Mouse (Mus musculus) limb, embryonic 12.5 days (tissue): ENCODE results near the gene Fbll1. TPM values are rescaled to one million over a fixed set of nuclear protein-coding genes. Genes with fewer than 3 reads are reported as not detected.
"Not testable (repeated sequence)": the region's sequence is repeated elsewhere in the genome, so short reads cannot be mapped to it uniquely, and the experiment has no call there.

ENCODE experiments used
- ATAC-seq: fragments of 200-750 bp; cut with Nextera tagmentation; 2 replicates; pipeline ENCODE4 v1.8.0; 2017; ENCODE audit warnings: low read depth, moderate TSS enrichment; ENCODE audit not compliant: insufficient number of reproducible peaks, insufficient read depth, low FRiP score, low TSS enrichment
- H3K27ac ChIP-seq: fragments of 300-500 bp; sonication (generic); 2 replicates; pipeline ENCODE4 v1.5.1; 2016; ENCODE audit warnings: mild to moderate bottlenecking, moderate library complexity
- H3K27me3 ChIP-seq: fragments of 300-500 bp; sonication (generic); 2 replicates; pipeline ENCODE4 v1.6.1; 2016; ENCODE audit warnings: mild to moderate bottlenecking, moderate library complexity
- H3K36me3 ChIP-seq: fragments of 300-500 bp; sonication (generic); 2 replicates; pipeline ENCODE4 v1.6.1; 2016; ENCODE audit warnings: mild to moderate bottlenecking, moderate library complexity
- H3K4me1 ChIP-seq: fragments of 300-500 bp; sonication (generic); replicated peaks from 2 replicates; pipeline ENCODE4 v1.6.1; 2016
- H3K4me2 ChIP-seq: fragments of 300-500 bp; sonication (generic); 2 replicates; pipeline ENCODE4 v1.6.1; 2016; ENCODE audit warnings: mild to moderate bottlenecking, moderate library complexity
- H3K4me3 ChIP-seq: fragments of 300-500 bp; sonication (generic); replicated peaks from 2 replicates; pipeline ENCODE4 v1.5.1; 2016; ENCODE audit warnings: mild to moderate bottlenecking
- H3K9ac ChIP-seq: fragments of 300-500 bp; sonication (generic); replicated peaks from 2 replicates; pipeline ENCODE4 v1.6.1; 2016; ENCODE audit warnings: mild to moderate bottlenecking, moderate library complexity
- H3K9me3 ChIP-seq: fragments of 300-500 bp; sonication (generic); 2 replicates; pipeline ENCODE4 v1.6.1; 2016; ENCODE audit warnings: mild to moderate bottlenecking, moderate library complexity
- WGBS: fragments of 180-500 bp; shearing (Covaris S2); methylation state at CpG from one replicate; pipeline ENCODE4 v1.1.7; 2016; 5-methylcytosine and 5-hydroxymethylcytosine counted together
- polyA plus RNA-seq: library from polyadenylated mRNA; unstranded; fragments of >200 nt; fragmentation: Nextera tagmentation; extraction: Ambion mirVana; gene quantifications from 2 replicates; pipeline ENCODE4 v1.2.1, GENCODE M21; 2016

The Fbll1 gene
- polyA plus RNA-seq, 1 experiment from 2014 or later = not detected

GRCm38 (mm10) chr11:35832139-35832538 is 33.5 kb upstream of the Fbll1 start:
- Histone ChIP-seq H3K27me3 (no peaks in the 10 kb centered on the region), H3K4me3 (no peak overlapping the region), H3K4me2 (no peak overlapping the region), H3K9me3 (no peaks in the 10 kb centered on the region), H3K27ac (no peak overlapping the region), H3K4me1 (peaks cover 9% of the 10 kb centered on the region), H3K36me3 (peaks cover 52% of the 10 kb centered on the region), H3K9ac (no peak overlapping the region)
- WGBS = 79% methylated on average over 4 of the region's 4 CpGs
- ATAC-seq = no peak

GRCm38 (mm10) chr11:35827714-35828113 is 29.0 kb upstream of the Fbll1 start:
- no peak for ATAC-seq
- WGBS = 93% methylated on average over 6 of the region's 6 CpGs
- H3K36me3 ChIP-seq = peaks cover 94% of the 10 kb centered on the region

GRCm38 (mm10) chr11:35816316-35816715 is 17.6 kb upstream of the Fbll1 start:
- H3K9me3 ChIP-seq = no peaks in the 10 kb centered on the region
- peaks cover 97% of the 10 kb centered on the region for H3K36me3 ChIP-seq
- ATAC-seq = no peak
- H3K9ac ChIP-seq = no peak overlapping the region
- H3K27me3 ChIP-seq = no peaks in the 10 kb centered on the region
- H3K4me2 ChIP-seq = no peak overlapping the region
- 93% methylated on average over 12 of the region's 12 CpGs for WGBS
- no peaks in the 10 kb centered on the region for H3K4me1 ChIP-seq
- no peak overlapping the region for H3K4me3 ChIP-seq
- no peak overlapping the region for H3K27ac ChIP-seq

More at GRCm38 (mm10) chr11:35827714-35828113, 29.0 kb upstream of the Fbll1 start:
- H3K4me3 ChIP-seq = no peak overlapping the region
- H3K4me1 ChIP-seq = no peaks in the 10 kb centered on the region
- H3K9me3 ChIP-seq = no peaks in the 10 kb centered on the region
- H3K4me2 ChIP-seq = no peak overlapping the region
- no peak overlapping the region for H3K27ac ChIP-seq
- H3K27me3 ChIP-seq = no peaks in the 10 kb centered on the region
- H3K9ac ChIP-seq = no peak overlapping the region

GRCm38 (mm10) chr11:35811458-35811857 is 12.8 kb upstream of the Fbll1 start:
- Histone ChIP-seq H3K4me2 (no peak overlapping the region), H3K9ac (no peak overlapping the region), H3K4me3 (no peak overlapping the region), H3K27me3 (no peaks in the 10 kb centered on the region), H3K4me1 (no peaks in the 10 kb centered on the region), H3K9me3 (no peaks in the 10 kb centered on the region), H3K36me3 (peaks cover 99% of the 10 kb centered on the region), H3K27ac (no peak overlapping the region)
- WGBS = 85% methylated on average over 10 of the region's 10 CpGs
- ATAC-seq = no peak

DNA sequence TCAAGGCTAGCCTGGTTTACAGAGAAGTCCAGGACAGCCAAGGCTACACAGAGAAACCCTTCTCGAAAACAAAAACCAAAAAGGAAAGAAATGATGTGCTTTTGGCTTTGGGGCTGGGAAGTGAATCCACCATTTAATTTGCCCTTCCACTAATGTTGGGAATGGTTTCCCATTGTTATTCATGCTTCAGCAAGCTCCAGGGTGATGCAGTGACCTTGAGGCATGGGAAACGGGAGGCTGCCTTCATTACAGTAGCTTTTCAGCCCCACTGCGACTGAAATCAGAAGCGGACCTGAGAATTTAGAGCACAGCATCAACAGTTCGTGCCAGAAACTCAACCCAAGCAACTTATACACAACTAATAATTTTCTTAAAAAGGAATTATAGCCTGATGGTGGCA is 2.6 kb upstream of the Fbll1 start:
- Histone ChIP-seq H3K4me2 (no peak overlapping the region), H3K27ac (no peak overlapping the region), H3K27me3 (peaks cover 45% of the 10 kb centered on the region), H3K36me3 (peaks cover 3% of the 10 kb centered on the region; the same call in 1 of the 2 replicates), H3K9me3 (no peaks in the 10 kb centered on the region), H3K4me1 (peaks cover 14% of the 10 kb centered on the region), H3K4me3 (no peak overlapping the region), H3K9ac (no peak overlapping the region)
- no peak for ATAC-seq
- 81% methylated on average over 5 of the region's 5 CpGs for WGBS

- Histone ChIP-seq H3K27me3 (peaks cover 70% of the 10 kb centered on the region), H3K4me1 (peaks cover 14% of the 10 kb centered on the region), H3K36me3 (no peaks in the 10 kb centered on the region), H3K27ac (no peak overlapping the region), H3K4me2 (peak overlapping the region; percentile 76), H3K9ac (no peak overlapping the region), H3K9me3 (no peaks in the 10 kb centered on the region), H3K4me3 (peak overlapping the region; percentile 44)
- no peak for ATAC-seq
- 4% methylated on average over 23 of the region's 23 CpGs for WGBS
Observed at GRCm38 (mm10) chr11:35798495-35798820, 226 bp downstream of the Fbll1 start.

DNA sequence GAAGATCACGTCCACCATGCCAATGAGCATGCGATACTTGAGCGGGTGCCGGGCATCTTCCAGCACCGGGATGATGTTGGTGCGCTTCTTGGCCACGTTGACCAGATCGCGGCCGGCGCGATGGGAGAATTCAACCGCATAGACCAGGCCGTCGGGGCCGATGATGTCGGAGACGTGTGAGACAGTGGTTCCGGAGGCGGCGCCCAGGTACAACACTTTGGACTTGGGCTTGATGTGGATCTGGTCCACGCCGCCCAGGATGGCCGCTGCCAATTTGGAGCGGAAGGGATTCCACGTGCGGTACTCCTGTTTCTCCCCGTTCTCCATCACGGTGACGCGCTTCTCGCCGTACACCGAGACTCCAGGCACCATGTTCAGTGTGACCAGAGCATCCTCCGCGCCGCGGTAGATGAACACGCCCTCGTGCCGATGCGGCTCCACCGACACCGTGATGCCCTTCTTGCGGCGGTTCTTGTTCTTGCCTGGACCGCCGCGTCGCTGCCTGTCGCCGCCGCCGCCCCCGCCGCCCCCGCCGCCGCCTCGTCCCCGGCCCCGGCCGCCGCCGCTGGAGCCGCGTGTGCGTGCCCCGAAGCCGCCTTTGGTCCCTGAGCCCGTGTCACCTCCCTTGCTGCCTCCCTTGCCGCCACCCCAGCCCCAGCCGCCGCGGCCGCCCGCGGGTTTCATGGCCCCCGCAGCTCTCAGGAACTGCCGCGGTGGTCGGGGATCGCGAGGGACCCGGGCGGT is 761 bp downstream of the Fbll1 start:
- no peak overlapping the region for H3K27ac ChIP-seq
- peaks cover 14% of the 10 kb centered on the region for H3K4me1 ChIP-seq
- H3K27me3 ChIP-seq = peaks cover 70% of the 10 kb centered on the region
- no peaks in the 10 kb centered on the region for H3K36me3 ChIP-seq
- peak overlapping the region; percentile 76 for H3K4me2 ChIP-seq
- H3K9ac ChIP-seq = no peak overlapping the region
- H3K9me3 ChIP-seq = no peaks in the 10 kb centered on the region
- ATAC-seq = no peak
- peak overlapping the region; percentile 44 for H3K4me3 ChIP-seq
- 5% methylated on average over 71 of the region's 86 CpGs for WGBS

DNA sequence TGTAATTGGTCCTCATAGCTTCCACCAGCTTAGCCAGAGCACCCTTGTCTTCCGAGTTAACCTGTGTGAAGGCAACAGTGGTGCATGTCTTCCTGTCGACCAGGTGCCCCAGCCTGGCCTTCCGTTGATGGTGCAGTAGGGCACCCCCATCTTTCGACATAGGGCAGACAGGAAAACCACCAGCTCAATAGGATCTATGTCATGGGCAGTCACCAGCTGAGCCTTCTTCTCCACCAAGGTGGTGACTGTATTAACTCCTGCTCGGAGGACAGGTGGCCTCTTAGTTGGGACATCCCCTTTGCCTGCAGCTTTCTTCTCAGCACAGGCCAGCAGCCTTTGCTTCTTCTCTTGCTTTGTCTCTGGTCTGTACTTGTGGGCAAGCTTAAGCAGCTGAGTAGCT is 5.9 kb downstream of the Fbll1 start:
- not testable (repeated sequence) for H3K27ac ChIP-seq, ATAC-seq, H3K9me3 ChIP-seq, H3K9ac ChIP-seq, H3K4me3 ChIP-seq, H3K4me2 ChIP-seq, H3K4me1 ChIP-seq
- WGBS = 80% methylated on average over 5 of the region's 5 CpGs
- Histone ChIP-seq H3K27me3 (peaks cover 40% of the 10 kb centered on the region), H3K36me3 (peaks cover 22% of the 10 kb centered on the region; the same call in 1 of the 2 replicates)

DNA sequence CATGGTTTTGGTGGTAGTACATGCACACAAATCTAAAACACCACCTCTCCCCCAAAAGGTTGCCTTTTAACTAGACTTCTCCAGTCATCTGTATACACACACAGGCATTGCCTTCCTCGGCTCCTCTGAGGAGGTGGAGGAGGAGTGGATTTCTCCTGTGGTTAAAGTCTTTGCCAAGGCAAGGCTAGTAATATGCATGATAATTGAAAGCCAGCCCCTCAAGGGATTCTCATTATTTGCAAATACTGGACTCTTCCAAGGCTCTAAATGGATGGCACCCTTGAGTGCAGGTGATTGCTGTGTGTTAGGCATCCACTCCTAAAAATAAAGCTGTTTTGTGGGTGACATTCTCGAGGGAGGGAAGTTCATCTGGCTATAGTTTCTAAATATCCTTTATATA is 10.2 kb downstream of the Fbll1 start:
- Histone ChIP-seq H3K9ac (no peak overlapping the region), H3K36me3 (peaks cover 55% of the 10 kb centered on the region), H3K4me2 (no peak overlapping the region), H3K27ac (no peak overlapping the region), H3K4me1 (no peaks in the 10 kb centered on the region), H3K4me3 (no peak overlapping the region), H3K27me3 (no peaks in the 10 kb centered on the region), H3K9me3 (no peaks in the 10 kb centered on the region)
- ATAC-seq = no peak
- 85% methylated on average over 2 of the region's 2 CpGs for WGBS

DNA sequence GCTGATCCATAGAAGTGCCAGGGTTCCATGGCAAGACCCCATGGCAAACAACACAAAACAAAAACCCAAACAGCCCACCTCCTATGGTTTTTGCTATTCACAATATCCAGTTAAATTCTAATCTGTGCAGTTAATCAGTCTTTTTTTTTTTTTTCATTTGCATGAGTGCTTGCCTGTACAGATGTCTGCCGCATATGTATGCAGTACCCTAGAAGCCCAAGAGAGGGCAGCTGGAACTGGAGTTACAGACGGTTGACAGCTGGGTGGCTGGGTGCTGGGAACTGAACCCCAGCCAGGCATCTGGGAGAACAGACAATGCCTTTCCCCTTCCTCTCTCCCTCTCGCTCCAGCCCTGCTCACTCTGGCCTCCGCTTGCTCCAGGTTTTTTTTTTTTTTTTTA is 14.1 kb downstream of the Fbll1 start:
- Histone ChIP-seq H3K4me2 (no peak overlapping the region), H3K4me1 (no peaks in the 10 kb centered on the region), H3K27ac (no peak overlapping the region), H3K27me3 (no peaks in the 10 kb centered on the region), H3K9me3 (no peaks in the 10 kb centered on the region), H3K4me3 (no peak overlapping the region), H3K9ac (no peak overlapping the region), H3K36me3 (peaks cover 77% of the 10 kb centered on the region)
- ATAC-seq = no peak
- WGBS = 93% methylated on average over 4 of the region's 4 CpGs

DNA sequence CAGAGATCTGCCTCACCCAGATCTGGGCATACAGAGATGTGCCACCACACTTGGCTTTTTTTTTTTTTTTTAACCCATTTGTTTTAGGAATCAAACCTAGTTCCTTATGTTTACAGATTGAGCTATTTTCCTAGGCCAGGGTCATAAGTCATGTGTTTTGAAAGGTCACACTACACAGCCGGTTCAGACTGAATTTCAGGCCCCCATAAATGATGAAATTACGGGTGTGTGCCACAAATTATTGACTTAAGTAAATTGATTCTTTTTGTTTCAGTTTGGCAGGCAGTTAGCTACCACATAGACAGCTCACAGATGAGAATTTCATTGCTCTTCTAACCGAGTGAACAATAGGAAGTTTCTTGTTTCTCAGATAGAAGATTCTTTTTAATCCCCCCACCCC is 14.7 kb downstream of the Fbll1 start:
- 89% methylated on average over 3 of the region's 3 CpGs for WGBS
- Histone ChIP-seq H3K27ac (no peak overlapping the region), H3K36me3 (peaks cover 77% of the 10 kb centered on the region), H3K9me3 (no peaks in the 10 kb centered on the region), H3K4me1 (no peaks in the 10 kb centered on the region), H3K27me3 (no peaks in the 10 kb centered on the region), H3K4me2 (no peak overlapping the region), H3K9ac (no peak overlapping the region), H3K4me3 (no peak overlapping the region)
- ATAC-seq = no peak

GRCm38 (mm10) chr11:35783038-35783437 is 15.6 kb downstream of the Fbll1 start:
- no peak overlapping the region for H3K4me2 ChIP-seq
- H3K27ac ChIP-seq = no peak overlapping the region
- no peak overlapping the region for H3K4me3 ChIP-seq
- no peaks in the 10 kb centered on the region for H3K4me1 ChIP-seq
- H3K36me3 ChIP-seq = peaks cover 81% of the 10 kb centered on the region
- no peaks in the 10 kb centered on the region for H3K9me3 ChIP-seq
- ATAC-seq = no peak
- H3K9ac ChIP-seq = no peak overlapping the region
- no peaks in the 10 kb centered on the region for H3K27me3 ChIP-seq
- 93% methylated on average over 5 of the region's 5 CpGs for WGBS
